Mouse (Mus musculus): ENCODE results near the gene Phtf2.

- TF ChIP-seq CTCF (IDR thresholded peaks at IDR 0.05; ENCODE audit: low read depth) (no peak), EP300 (IDR thresholded peaks at IDR 0.05; ENCODE audit: low read depth) (no peak)
Measured at GRCm38 (mm10) chr5:20847010-20847409, 34.9 kb downstream of the Phtf2 start.
